Mouse (Mus musculus) kidney, postnatal 4 days (tissue): ENCODE measurements around the gene Rnh1.

Source experiments
- DNase-seq, 2 experiments: peaks; one replicate each; pipeline ENCODE4 v3.0.0; 2021; ENCODE audit warnings: mixed read lengths in 2 of 2

The Rnh1 gene

DNA sequence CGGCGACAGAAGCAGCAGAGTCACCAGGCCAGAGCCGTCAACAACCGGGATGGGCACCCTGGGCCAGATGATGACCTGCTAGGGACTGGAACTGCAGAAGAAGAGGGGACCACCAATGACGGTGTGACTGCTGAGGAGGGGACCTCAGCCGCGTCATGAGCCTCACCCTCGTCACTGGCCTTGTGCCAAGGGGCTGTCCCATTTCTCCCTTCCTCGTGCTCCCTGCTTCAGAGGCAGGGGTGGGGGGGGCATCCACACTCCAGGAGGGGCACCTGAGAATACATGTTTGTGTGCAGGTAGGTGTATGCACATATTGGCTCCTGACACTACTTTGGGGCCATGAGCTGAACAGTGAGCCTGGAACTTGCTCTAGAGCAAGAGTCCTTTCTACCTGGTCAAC is 17.3 kb downstream of the Rnh1 start:
- DNase-seq: no peak

GRCm38 (mm10) chr7:141148639-141149038 is 24.0 kb downstream of the Rnh1 start:
- no peak for DNase-seq

- no peak for DNase-seq
Measured at GRCm38 (mm10) chr7:141147044-141147443, 25.6 kb downstream of the Rnh1 start.

- no peak for DNase-seq
Measured at GRCm38 (mm10) chr7:141146043-141146595, 26.5 kb downstream of the Rnh1 start.

- DNase-seq: no peak
Measured at GRCm38 (mm10) chr7:141145403-141145802, 27.3 kb downstream of the Rnh1 start.

DNA sequence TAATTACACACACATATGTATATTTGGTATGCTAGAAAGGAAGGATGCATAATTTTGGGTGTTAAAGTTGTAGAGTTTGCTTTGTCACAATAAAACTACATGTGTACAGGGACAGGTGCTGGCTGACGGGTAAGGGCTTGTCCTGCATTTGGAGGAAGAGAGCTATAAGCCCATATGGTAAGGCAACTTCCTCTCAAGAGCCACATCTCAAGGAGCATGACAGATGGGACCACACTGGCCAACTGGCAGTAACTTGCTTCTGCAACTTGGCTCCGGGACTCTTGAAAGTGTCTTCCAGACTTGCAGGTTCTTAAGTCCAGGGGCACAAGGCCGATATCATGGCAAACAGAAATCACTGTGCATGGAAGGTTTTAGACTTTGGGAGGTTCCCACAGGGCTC is 28.0 kb downstream of the Rnh1 start:
- DNase-seq: no peak

GRCm38 (mm10) chr7:141143861-141144260 is 28.8 kb downstream of the Rnh1 start:
- DNase-seq: no peak

DNA sequence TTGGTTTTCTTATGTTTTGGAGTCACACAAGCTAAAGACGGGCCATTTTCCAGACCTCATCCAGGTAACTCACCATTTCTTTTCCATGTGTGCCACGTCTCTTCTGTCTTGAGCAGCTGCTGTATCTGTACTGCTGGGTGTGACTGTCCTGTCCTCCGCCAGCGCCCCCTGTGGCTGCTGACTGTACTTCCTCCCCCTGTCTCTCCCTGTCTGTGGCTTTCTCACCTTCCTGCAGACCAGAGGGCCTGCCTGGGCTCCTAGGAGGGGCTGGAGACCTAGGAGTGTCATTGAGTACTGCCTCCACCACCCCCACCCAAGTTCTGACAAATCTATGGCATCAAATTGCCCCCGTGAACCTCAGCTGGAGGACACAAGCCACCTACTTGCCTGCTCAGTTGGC is 29.5 kb downstream of the Rnh1 start:
- DNase-seq: peak; percentile 67 to 74

DNA sequence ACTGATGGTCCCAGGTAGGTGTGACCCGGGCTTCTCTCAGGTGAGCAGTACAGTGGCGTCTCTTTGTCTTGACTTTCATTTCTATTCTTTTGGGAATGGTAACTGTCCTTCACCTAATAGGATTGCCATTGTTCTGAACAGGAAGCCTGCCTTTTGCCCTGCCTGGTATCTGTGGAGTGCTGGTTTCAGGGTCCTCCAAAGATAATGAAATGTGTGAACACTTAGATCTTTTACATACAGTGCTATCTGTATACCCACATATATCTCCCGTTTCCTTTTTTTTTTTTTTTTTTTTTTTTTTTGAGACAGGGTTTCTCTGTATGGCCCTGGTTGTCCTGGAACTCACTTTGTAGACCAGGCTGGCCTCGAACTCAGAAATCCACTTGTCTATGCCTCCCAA is 31.3 kb downstream of the Rnh1 start:
- DNase-seq: no peak

DNA sequence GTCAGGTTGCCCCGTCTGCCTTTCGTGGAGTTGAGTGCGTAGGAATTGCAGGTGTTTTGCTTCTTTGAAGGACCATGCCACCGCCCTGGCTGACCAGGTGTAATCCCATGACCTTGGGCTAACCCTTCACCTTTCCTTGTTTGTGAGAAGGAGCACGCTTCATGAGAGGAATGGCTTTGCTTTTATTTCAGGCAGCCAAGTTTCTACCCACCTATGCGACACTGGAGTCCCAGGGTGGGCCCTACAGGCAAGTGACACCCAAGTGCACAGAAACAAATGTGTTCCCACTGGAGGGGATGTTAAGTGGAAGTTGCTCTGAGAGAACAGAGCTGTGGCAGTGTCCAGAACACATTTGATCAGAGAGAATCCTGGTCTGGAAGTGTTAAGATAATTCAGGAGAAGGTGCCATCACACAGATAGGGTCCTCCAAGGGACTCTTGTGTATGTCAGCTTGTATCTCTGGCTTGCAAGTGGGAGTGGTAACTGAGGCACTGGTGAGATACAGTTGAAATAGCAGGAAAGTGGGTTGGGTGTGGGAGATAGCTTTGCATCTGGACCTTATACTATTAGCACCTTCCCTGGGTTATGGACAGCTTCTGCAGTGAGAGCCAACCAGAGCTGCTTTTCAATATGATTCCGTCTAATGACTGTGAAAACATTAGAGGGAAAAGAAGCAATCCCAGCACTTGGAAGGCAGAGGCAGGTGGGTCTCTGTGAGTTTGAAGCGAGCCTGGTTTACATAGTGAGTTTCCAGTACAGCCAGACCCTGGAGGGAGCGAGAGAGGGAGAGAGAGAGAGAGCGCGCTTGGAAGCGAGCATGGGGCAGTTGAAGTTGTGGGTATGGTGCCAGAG is 40.5 kb downstream of the Rnh1 start:
- peak in 1 of 2 experiments; percentile 14 for DNase-seq

GRCm38 (mm10) chr7:141131024-141131820 is 41.4 kb downstream of the Rnh1 start:
- DNase-seq: peak; percentile 92 to 95

DNA sequence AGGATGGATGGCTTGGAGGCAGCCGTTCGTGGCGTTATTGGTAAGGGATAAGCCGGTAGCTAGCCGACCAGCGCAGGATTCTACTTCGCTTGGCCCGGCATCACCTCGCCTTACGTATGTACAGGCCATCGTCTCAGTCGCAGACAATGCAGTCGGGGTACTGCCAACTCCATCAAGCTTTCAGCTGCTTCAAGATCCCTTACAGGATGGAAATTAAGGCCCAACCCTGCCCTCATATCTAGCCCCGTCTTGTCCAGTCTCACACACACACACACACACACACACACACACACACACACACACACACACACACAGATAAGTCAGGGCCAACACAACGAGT is 49.2 kb downstream of the Rnh1 start:
- DNase-seq: no peak

DNA sequence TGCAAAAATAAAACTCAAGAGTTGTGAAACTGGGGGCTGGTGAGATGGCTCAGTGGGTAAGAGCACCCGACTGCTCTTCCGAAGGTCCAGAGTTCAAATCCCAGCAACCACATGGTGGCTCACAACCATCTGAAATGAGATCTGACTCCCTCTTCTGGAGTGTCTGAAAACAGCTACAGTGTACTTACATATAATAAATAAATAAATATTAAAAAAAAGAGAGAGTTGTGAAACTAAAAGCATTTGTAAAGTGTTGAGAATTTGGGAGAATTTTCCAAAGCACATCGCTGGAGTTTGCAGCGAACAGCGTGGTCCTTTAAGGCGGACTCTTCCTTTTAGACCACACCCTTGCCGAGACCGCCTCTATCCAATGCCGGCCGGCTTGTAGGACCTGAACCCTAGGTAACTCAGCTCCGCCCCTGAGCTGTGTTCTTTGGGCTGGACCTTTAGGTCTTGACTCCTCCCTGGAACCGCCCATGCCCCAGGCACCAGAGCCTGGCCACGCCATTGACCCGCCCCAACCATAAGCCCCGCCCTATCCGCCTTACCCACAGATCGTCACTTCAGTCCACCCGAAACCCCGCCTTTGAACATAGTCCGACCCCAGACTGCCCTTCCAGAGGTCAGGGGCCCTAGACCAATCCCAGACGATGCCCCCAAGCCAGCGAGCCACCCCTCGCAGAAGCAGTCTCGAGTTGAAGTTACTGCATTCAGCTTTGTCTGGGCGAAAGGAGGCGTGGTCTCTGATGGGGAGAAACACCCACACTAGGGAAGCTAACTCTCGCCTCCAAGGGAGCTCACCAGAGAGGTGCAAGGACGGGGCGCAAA is 49.8 kb downstream of the Rnh1 start:
- DNase-seq: peak; percentile 98

- peak; percentile 64 to 76 for DNase-seq
Measured at GRCm38 (mm10) chr7:141122245-141122644, 50.4 kb downstream of the Rnh1 start, which contains the start of gene Ptdss2. Ptdss2 (plus strand) TSS chr7:141122382.

DNA sequence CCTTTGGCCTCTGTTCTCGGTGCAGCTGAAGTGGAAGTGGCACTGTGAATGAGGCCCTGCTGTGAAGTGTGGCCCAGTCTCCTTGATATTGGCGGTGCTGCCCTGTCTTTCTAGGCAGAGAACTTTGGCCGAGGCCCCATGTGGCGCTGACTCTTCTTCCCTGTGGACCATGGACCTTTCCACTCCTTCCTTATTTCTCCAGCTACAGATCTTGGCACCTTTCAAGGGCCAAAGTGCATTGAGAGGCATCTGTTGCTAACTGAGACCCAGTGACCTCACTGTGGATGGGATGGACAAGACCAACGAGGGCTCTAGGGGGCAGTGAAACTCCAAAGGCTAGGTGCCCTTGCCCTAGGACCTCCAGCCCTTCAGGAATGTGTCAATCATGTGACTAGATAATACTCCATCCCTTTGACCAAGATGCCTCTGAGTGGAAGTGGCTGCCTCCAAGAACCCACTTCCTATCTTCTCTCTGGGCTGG is 51.6 kb downstream of the Rnh1 start:
- peak; percentile 32 to 64 for DNase-seq

DNA sequence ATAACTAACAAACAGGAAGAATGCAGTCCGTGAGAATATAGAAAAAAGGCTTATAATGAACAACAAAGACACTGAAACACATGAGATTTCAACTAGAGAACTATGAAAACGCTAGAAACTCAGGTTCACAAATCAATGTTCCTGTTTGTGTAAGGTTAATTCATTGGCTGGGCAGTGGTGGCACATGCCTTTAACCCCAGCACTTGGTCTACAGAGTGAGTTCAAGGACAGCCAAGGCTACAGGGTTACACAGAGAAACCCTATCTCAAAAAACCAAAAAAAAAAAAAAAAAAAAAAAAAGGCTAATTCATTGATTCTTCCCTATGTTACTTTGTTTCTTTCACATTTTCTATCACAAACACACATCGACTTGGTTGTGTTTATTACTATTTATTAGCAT is 52.1 kb downstream of the Rnh1 start:
- DNase-seq: no peak

GRCm38 (mm10) chr7:141119487-141119886 is 53.2 kb downstream of the Rnh1 start:
- no peak for DNase-seq

- peak; percentile 55 to 72 for DNase-seq
Measured at GRCm38 (mm10) chr7:141117636-141118035, 55.0 kb downstream of the Rnh1 start, which contains the start of gene Ano9. Ano9 (minus strand) TSS chr7:141117806.

- DNase-seq: no peak
Measured at GRCm38 (mm10) chr7:141115874-141116273, 56.8 kb downstream of the Rnh1 start.
